Mouse (Mus musculus): ENCODE measurements around the gene Syt1. TPM values are rescaled to one million over a fixed set of nuclear protein-coding genes. Genes with fewer than 3 reads are reported as not detected.

Gene Syt1
- polyA plus RNA-seq, 1 experiment from 2014 or later = 53.4 TPM

DNA sequence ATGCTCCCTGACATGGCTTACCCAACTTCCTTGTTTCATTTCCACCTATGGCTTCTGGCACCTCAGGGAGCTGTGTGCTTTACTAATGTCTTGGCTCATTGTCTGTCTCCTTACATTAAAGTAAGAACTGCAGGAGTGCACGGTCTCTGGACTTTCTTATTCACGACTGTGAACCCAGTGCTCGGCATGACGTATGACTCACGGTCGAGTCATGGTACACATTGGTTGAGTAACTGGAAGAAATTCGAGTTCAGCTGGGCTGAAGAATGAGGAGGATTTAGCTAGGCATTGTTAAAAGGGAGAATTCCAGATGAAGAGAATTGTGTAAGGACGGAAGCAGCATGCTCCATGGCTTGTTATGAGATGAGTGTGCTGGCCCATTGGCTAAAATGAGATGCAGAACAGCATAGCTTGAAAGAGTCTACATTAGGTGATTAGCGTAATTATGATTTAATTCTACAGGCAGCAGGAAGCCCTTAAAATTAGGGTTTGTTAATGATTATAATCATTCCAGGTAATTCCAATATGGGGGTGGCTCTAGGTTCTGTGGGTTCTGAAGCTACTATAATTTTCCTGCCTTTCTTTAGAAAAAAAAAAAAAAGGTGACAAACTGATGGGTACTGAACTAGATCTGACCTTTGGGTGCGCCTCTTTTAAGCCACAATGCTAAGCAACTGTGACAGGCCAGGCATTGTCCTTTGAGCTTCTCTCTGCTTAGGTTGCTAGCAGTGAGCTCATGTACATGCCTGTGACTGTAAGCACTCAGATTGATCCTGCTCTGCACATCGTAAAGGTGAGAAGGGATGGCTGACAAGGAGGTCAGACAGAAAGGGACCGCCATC is 429.0 kb downstream of the Syt1 start:
- 52% methylated on average over 12 of the region's 12 CpGs for whole genome bisulfite sequencing
- peak; percentile 33 for ATAC-seq
- Histone ChIP-seq H3K36me3 (ENCODE audit: control insufficient read depth, insufficient read depth, low read length) (no peaks in the 10 kb centered on the region), H3K9me3 (replicated peaks; ENCODE audit: control insufficient read depth, low read length) (no peaks in the 10 kb centered on the region), H3K27ac (ENCODE audit: low read depth, low read length) (peak overlapping the region; percentile 65), H3K4me1 (ENCODE audit: control insufficient read depth, insufficient read depth, low read length) (peaks cover 15% of the 10 kb centered on the region), H3K27me3 (replicated peaks; ENCODE audit: control insufficient read depth, insufficient read depth, low read length) (no peaks in the 10 kb centered on the region), H3K4me2 (ENCODE audit: low read length) (peak overlapping the region; percentile 1), H3K9ac (ENCODE audit: low read length) (no peak overlapping the region), H3K4me3 (ENCODE audit: low read depth, low read length) (no peak overlapping the region)
- no peak for DNase-seq (ENCODE audit: low spot score)

DNA sequence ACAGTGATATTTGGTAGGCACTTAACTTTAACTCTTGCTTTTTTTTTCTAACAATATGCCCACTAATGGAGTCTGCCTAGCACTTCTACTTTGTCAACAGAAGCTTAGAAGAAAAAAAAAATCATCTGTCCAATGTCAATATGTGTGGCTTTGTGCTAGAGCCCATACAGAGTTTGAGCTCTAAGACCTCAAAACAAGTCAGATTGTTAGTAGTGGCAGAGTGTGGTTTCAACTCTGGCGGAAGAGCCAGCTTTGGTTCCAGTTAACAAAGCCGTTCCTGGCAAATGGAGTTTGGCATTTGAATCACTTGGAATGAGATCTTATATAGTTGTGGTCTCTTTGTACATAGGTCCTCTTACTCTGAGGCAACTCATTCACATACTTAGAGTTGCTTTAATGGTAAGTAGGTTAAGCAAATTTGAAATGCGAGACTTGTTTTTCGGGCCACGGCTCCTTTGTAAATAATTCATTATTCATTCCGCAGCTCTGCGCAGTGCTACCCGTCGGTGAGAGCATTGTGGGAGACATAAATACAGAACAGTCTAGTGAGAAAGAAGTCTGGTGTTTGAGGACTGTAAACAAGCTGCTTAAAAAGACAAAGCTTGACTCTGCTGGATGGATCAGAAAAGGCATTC is 429.9 kb downstream of the Syt1 start:
- H3K4me3 ChIP-seq (ENCODE audit: low read depth, low read length) = no peak overlapping the region
- DNase-seq (ENCODE audit: low spot score) = peak; percentile 85
- no peaks in the 10 kb centered on the region for H3K9me3 ChIP-seq (replicated peaks; ENCODE audit: control insufficient read depth, low read length)
- peak; percentile 82 for ATAC-seq
- H3K27me3 ChIP-seq (replicated peaks; ENCODE audit: control insufficient read depth, insufficient read depth, low read length) = no peaks in the 10 kb centered on the region
- no peaks in the 10 kb centered on the region for H3K36me3 ChIP-seq (ENCODE audit: control insufficient read depth, insufficient read depth, low read length)
- peaks cover 15% of the 10 kb centered on the region for H3K4me1 ChIP-seq (ENCODE audit: control insufficient read depth, insufficient read depth, low read length)
- H3K4me2 ChIP-seq (ENCODE audit: low read length) = peak overlapping the region; percentile 1; the same call in 1 of the 2 replicates
- WGBS = 16% methylated on average over 9 of the region's 9 CpGs
- no peak overlapping the region for H3K9ac ChIP-seq (ENCODE audit: low read length)
- peak overlapping the region; percentile 65 for H3K27ac ChIP-seq (ENCODE audit: low read depth, low read length)

DNA sequence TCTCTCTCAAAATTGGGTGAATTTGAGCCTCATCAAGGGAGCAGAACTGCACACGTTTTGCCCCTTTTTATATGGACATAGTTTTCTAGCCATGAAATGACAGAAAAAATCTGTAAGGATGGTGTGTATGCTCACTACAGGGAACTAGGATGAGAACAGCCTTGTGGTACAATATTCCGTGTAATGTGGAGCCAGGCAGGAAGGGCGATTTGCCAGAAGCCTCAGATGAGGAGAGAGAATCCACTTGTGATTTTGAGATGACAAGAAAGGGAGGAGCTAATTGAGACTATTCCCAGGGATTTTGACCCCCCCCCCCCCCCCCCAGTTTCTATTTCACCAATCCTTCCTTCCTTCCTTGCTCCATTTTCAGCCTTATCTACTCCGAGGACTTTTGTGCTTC is 431.4 kb downstream of the Syt1 start:
- Histone ChIP-seq H3K27me3 (replicated peaks; ENCODE audit: control insufficient read depth, insufficient read depth, low read length) (no peaks in the 10 kb centered on the region), H3K36me3 (ENCODE audit: control insufficient read depth, insufficient read depth, low read length) (no peaks in the 10 kb centered on the region), H3K4me2 (ENCODE audit: low read length) (no peak overlapping the region), H3K9me3 (replicated peaks; ENCODE audit: control insufficient read depth, low read length) (no peaks in the 10 kb centered on the region), H3K27ac (ENCODE audit: low read depth, low read length) (no peak overlapping the region), H3K4me3 (ENCODE audit: low read depth, low read length) (no peak overlapping the region), H3K9ac (ENCODE audit: low read length) (no peak overlapping the region), H3K4me1 (ENCODE audit: control insufficient read depth, insufficient read depth, low read length) (peaks cover 15% of the 10 kb centered on the region)
- ATAC-seq (no peak), DNase-seq (ENCODE audit: low spot score) (no peak)
- 80% methylated on average over 4 of the region's 4 CpGs for WGBS

DNA sequence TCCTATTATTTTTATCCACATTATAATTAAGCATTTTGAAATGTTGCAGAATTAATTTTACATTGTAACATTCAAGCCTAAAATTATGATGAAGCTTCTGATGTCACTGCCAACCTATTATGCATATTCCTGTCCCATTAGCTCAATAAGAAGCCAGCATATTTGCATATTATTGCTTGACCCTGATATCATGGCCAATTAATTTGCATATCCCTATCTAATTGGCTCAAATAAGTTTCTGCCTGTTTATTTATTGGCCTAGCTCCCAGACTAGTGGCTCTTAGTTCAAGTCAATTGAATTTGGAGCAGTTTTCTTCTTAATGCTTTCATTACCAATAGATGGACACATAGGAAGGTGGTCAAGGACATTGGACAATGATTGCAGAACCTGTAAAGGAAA is 433.2 kb downstream of the Syt1 start:
- no peaks in the 10 kb centered on the region for H3K9me3 ChIP-seq (replicated peaks; ENCODE audit: control insufficient read depth, low read length)
- H3K27ac ChIP-seq (ENCODE audit: low read depth, low read length) = no peak overlapping the region
- H3K4me1 ChIP-seq (ENCODE audit: control insufficient read depth, insufficient read depth, low read length) = peaks cover 10% of the 10 kb centered on the region
- no peak overlapping the region for H3K4me2 ChIP-seq (ENCODE audit: low read length)
- DNase-seq (ENCODE audit: low spot score) (peak; percentile 61), ATAC-seq (no peak)
- H3K9ac ChIP-seq (ENCODE audit: low read length) = no peak overlapping the region
- H3K27me3 ChIP-seq (replicated peaks; ENCODE audit: control insufficient read depth, insufficient read depth, low read length) = no peaks in the 10 kb centered on the region
- no peaks in the 10 kb centered on the region for H3K36me3 ChIP-seq (ENCODE audit: control insufficient read depth, insufficient read depth, low read length)
- no peak overlapping the region for H3K4me3 ChIP-seq (ENCODE audit: low read depth, low read length)

DNA sequence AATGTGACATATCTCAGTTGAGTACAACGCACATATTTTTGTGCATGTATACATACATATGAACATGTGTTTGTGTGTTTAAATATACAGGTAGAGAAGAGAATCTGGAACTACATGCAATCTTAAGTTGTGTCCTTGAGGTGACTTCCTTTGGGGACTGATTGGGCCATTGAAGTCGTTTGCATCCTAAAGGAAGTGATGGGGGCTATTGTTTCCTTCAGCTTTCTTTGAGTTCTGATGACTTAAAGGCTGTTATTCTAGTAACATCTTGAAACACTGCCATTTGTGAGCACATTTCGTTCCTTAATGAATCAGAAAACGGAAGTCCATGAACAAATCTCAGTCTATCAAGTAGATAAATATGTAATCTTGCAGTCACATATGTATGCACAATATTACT is 438.0 kb downstream of the Syt1 start:
- H3K4me3 ChIP-seq (ENCODE audit: low read depth, low read length) = no peak overlapping the region
- WGBS = 67% methylated on average over 4 of the region's 4 CpGs
- ATAC-seq (no peak), DNase-seq (ENCODE audit: low spot score) (no peak)
- H3K9ac ChIP-seq (ENCODE audit: low read length) = no peak overlapping the region
- no peak overlapping the region for H3K27ac ChIP-seq (ENCODE audit: low read depth, low read length)
- peaks cover 3% of the 10 kb centered on the region; the same call in 1 of the 2 replicates for H3K4me1 ChIP-seq (ENCODE audit: control insufficient read depth, insufficient read depth, low read length)
- H3K4me2 ChIP-seq (ENCODE audit: low read length) = no peak overlapping the region
- H3K9me3 ChIP-seq (replicated peaks; ENCODE audit: control insufficient read depth, low read length) = no peaks in the 10 kb centered on the region
- H3K36me3 ChIP-seq (ENCODE audit: control insufficient read depth, insufficient read depth, low read length) = no peaks in the 10 kb centered on the region
- H3K27me3 ChIP-seq (replicated peaks; ENCODE audit: control insufficient read depth, insufficient read depth, low read length) = no peaks in the 10 kb centered on the region

DNA sequence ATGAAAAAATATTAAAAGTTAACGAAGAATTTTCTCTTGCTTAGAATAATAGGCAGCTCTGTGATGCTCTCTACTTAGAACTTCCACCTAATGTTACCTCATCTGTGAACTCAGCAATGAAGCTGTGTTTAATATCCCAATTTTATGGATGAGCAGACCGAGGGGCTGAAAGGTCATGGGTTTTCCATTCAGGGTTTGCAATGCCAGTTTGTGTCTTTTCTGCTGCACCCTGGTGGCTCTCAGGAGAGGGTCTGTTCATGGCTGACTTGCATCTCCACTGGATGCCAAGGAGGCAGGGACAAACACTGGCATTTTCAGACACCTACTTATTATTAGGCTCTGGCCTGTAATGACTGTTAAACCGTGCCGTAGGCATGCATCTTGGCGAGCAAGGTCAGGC is 439.7 kb downstream of the Syt1 start:
- Histone ChIP-seq H3K27me3 (replicated peaks; ENCODE audit: control insufficient read depth, insufficient read depth, low read length) (no peaks in the 10 kb centered on the region), H3K4me2 (ENCODE audit: low read length) (no peak overlapping the region), H3K36me3 (ENCODE audit: control insufficient read depth, insufficient read depth, low read length) (no peaks in the 10 kb centered on the region), H3K9me3 (replicated peaks; ENCODE audit: control insufficient read depth, low read length) (no peaks in the 10 kb centered on the region), H3K9ac (ENCODE audit: low read length) (no peak overlapping the region), H3K4me1 (ENCODE audit: control insufficient read depth, insufficient read depth, low read length) (0 out of 2 replicates have a peak, but pooled peaks cover 3% of the 10 kb centered on the region), H3K4me3 (ENCODE audit: low read depth, low read length) (no peak overlapping the region), H3K27ac (ENCODE audit: low read depth, low read length) (no peak overlapping the region)
- WGBS = 54% methylated on average over 5 of the region's 5 CpGs
- ATAC-seq = no peak
- no peak for DNase-seq (ENCODE audit: low spot score)

DNA sequence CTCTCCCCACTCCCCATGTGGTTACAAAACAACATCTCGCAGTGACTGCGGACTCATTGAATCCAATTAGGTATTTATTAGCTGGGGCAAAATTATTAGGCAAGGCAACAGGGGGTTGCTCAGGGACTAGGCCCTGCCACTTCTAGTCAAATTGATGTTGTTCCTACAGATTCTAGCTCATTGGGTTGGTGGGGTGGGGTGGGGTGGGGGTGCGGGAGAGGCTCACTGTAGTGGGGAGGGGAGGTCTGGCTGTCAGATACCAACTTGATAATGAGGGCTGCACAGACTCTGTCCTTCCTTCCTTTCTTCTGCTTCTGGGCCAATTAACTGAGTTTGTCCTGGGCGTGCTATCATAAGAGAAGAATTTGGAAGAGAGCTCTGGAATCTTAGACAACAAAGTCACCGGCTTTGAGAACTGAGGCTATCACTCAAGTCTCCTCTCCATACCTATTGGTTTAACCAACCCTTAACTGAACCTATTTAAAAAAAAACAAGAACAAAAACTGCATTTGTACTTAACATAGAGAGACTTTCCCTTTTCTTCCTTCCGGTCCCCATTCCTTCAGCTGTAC is 441.1 kb downstream of the Syt1 start:
- H3K9ac ChIP-seq (ENCODE audit: low read length) = no peak overlapping the region
- DNase-seq (ENCODE audit: low spot score) (no peak), ATAC-seq (no peak)
- no peaks in the 10 kb centered on the region for H3K9me3 ChIP-seq (replicated peaks; ENCODE audit: control insufficient read depth, low read length)
- no peak overlapping the region for H3K4me3 ChIP-seq (ENCODE audit: low read depth, low read length)
- no peak overlapping the region for H3K27ac ChIP-seq (ENCODE audit: low read depth, low read length)
- H3K36me3 ChIP-seq (ENCODE audit: control insufficient read depth, insufficient read depth, low read length) = no peaks in the 10 kb centered on the region
- 56% methylated on average over 6 of the region's 6 CpGs for WGBS
- H3K4me1 ChIP-seq (ENCODE audit: control insufficient read depth, insufficient read depth, low read length) = 0 out of 2 replicates have a peak, but pooled peaks cover 3% of the 10 kb centered on the region
- no peaks in the 10 kb centered on the region for H3K27me3 ChIP-seq (replicated peaks; ENCODE audit: control insufficient read depth, insufficient read depth, low read length)
- H3K4me2 ChIP-seq (ENCODE audit: low read length) = no peak overlapping the region

DNA sequence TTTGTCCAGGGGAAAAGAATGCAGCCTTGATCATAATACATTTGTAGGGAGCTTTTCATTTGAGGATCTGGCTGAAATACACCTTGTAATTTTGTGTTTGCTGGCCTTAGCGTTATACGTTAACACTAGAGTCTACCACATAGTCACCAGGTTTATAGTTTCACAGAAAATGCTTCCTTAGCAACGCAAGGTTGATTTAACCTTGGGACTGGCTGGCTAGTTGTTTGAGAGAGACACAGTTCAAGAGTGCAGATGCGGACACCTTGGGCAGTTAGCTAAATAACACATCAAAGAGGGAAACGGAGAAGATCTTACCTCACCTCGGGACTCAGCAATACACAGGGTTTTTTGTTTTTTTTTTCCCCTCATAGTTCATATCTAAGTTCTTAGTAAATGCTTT is 441.9 kb downstream of the Syt1 start:
- 0 out of 2 replicates have a peak, but pooled peaks cover 3% of the 10 kb centered on the region for H3K4me1 ChIP-seq (ENCODE audit: control insufficient read depth, insufficient read depth, low read length)
- H3K36me3 ChIP-seq (ENCODE audit: control insufficient read depth, insufficient read depth, low read length) = no peaks in the 10 kb centered on the region
- no peak overlapping the region for H3K27ac ChIP-seq (ENCODE audit: low read depth, low read length)
- no peak overlapping the region for H3K9ac ChIP-seq (ENCODE audit: low read length)
- ATAC-seq (no peak), DNase-seq (ENCODE audit: low spot score) (no peak)
- no peak overlapping the region for H3K4me3 ChIP-seq (ENCODE audit: low read depth, low read length)
- H3K27me3 ChIP-seq (replicated peaks; ENCODE audit: control insufficient read depth, insufficient read depth, low read length) = no peaks in the 10 kb centered on the region
- WGBS = 52% methylated on average over 6 of the region's 6 CpGs
- H3K9me3 ChIP-seq (replicated peaks; ENCODE audit: control insufficient read depth, low read length) = no peaks in the 10 kb centered on the region
- no peak overlapping the region for H3K4me2 ChIP-seq (ENCODE audit: low read length)

DNA sequence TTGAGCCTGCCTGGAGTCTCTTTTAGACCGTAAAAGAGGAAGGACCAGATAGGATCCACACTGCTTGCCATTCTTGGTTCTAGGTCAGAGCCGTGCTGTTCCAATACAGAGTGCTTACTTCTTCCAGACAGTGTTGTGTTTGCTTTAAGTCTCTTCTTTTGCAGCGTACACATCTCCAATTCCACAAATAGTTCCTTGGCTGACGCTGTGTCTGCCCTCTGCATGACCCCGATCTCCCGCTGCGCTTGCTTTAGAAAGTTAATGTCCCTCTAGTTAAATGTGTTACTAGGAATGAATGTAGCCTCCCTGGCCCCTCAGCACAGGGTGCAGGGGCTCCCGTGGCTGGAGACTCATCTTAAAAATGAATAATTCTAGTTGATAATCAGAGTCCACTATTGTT is 442.6 kb downstream of the Syt1 start:
- H3K27ac ChIP-seq (ENCODE audit: low read depth, low read length) = no peak overlapping the region
- no peak overlapping the region for H3K4me3 ChIP-seq (ENCODE audit: low read depth, low read length)
- WGBS = 16% methylated on average over 8 of the region's 8 CpGs
- H3K9ac ChIP-seq (ENCODE audit: low read length) = no peak overlapping the region
- no peaks in the 10 kb centered on the region for H3K27me3 ChIP-seq (replicated peaks; ENCODE audit: control insufficient read depth, insufficient read depth, low read length)
- H3K9me3 ChIP-seq (replicated peaks; ENCODE audit: control insufficient read depth, low read length) = no peaks in the 10 kb centered on the region
- ATAC-seq = no peak
- H3K36me3 ChIP-seq (ENCODE audit: control insufficient read depth, insufficient read depth, low read length) = no peaks in the 10 kb centered on the region
- DNase-seq (ENCODE audit: low spot score) = no peak
- H3K4me2 ChIP-seq (ENCODE audit: low read length) = no peak overlapping the region
- H3K4me1 ChIP-seq (ENCODE audit: control insufficient read depth, insufficient read depth, low read length) = 0 out of 2 replicates have a peak, but pooled peaks cover 3% of the 10 kb centered on the region
